Comparison of ENCODE assay signal across 17 mouse cellular contexts in the genomic region with DNA sequence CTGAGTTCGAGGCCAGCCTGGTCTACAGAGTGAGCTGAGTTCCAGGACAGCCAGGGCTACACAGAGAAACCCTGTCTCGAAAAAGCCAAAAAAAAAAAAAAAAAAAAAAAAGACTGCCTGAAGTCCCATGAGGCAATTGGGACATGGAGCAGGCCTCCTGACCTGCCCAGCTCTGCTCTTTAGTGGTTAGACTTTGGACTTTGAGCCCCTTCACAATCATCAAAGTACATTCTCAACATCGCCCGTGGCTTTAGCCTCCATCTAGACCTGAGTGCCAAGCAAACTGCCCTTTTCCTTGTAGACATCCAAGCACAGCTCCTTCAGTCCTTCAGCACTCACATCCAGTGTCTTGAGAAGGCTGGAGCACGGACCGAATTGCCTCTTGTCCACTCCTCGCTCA.
"Had no signal": no experiment of that assay in that cellular context is flagged by ENCODE, and none has a peak within 500 bp of the region (broad histone marks: within the 10 kb centered on the region; RNA-seq: fewer than 3 reads in every experiment).

No protein-coding gene starts in this region.

- H3K4me2 ChIP-seq: liver, embryonic 12.5 days; liver, embryonic 15.5 days; lung, embryonic 15.5 days; midbrain, embryonic 13.5 days; neural tube, embryonic 13.5 days had no signal

- DNase-seq: lung, adult 18-20 months; lung, postnatal 10 days; lung, postnatal 36 days; retina, postnatal 1 day; right cerebral cortex, postnatal 25 days; thymus, adult 18-20 months; thymus, postnatal 36 days had no signal

- H3K4me1 ChIP-seq: liver, embryonic 12.5 days; liver, embryonic 15.5 days; lung, embryonic 15.5 days; midbrain, embryonic 10.5 days; midbrain, embryonic 13.5 days; neural tube, embryonic 13.5 days had no signal

- H3K27me3 ChIP-seq: liver, embryonic 12.5 days; liver, embryonic 15.5 days; lung, embryonic 15.5 days; megakaryocyte, embryonic 14.5 days; midbrain, embryonic 13.5 days; neural tube, embryonic 13.5 days had no signal

- H3K27ac ChIP-seq: kidney, postnatal 0 days; liver, embryonic 12.5 days; liver, embryonic 15.5 days; lung, embryonic 15.5 days; midbrain, embryonic 10.5 days; midbrain, embryonic 13.5 days; neural tube, embryonic 13.5 days had no signal

- H3K9ac ChIP-seq: liver, embryonic 12.5 days; liver, embryonic 15.5 days; lung, embryonic 15.5 days; midbrain, embryonic 13.5 days; neural tube, embryonic 13.5 days had no signal

- H3K36me3 ChIP-seq: lung, embryonic 15.5 days had no signal

- H3K9me3 ChIP-seq: liver, embryonic 12.5 days; liver, embryonic 15.5 days; lung, embryonic 15.5 days; megakaryocyte, embryonic 14.5 days; midbrain, embryonic 10.5 days; midbrain, embryonic 13.5 days; neural tube, embryonic 13.5 days had no signal

- ATAC-seq: liver, embryonic 12.5 days; midbrain, embryonic 16.5 days had no signal

- H3K4me3 ChIP-seq: liver, embryonic 12.5 days; liver, embryonic 15.5 days; lung, embryonic 15.5 days; megakaryocyte, embryonic 14.5 days; midbrain, embryonic 10.5 days; midbrain, embryonic 13.5 days; myocyte; neural tube, embryonic 13.5 days had no signal
